Mouse (Mus musculus) hindbrain, embryonic 16.5 days (tissue): ENCODE data around the gene Igfbpl1. TPM values are rescaled to one million over a fixed set of nuclear protein-coding genes. Genes with fewer than 3 reads are reported as not detected.

Experiments
- ATAC-seq: fragments of 200-750 bp; cut with Nextera tagmentation; 2 replicates; pipeline ENCODE4 v1.8.0; 2017; ENCODE audit warnings: moderate TSS enrichment, moderate library complexity
- H3K27ac ChIP-seq: fragments of 300-500 bp; sonication (generic); 2 replicates; pipeline ENCODE4 v1.5.1; 2014; ENCODE audit warnings: low read depth, mild to moderate bottlenecking, control low read depth, low read length, moderate library complexity
- H3K27me3 ChIP-seq: fragments of 300-500 bp; sonication (generic); replicated peaks from 2 replicates; pipeline ENCODE4 v1.6.1; 2014; ENCODE audit warnings: low read length; ENCODE audit not compliant: control insufficient read depth, insufficient read depth
- H3K36me3 ChIP-seq: fragments of 300-500 bp; sonication (generic); 2 replicates; pipeline ENCODE4 v1.6.1; 2014; ENCODE audit warnings: mild to moderate bottlenecking, low read length, moderate library complexity, mixed read lengths; ENCODE audit not compliant: control insufficient read depth, insufficient read depth
- H3K4me1 ChIP-seq: fragments of 300-500 bp; sonication (generic); 2 replicates; pipeline ENCODE4 v1.6.1; 2014; ENCODE audit warnings: low read depth, low read length; ENCODE audit not compliant: control insufficient read depth, insufficient read depth
- H3K4me2 ChIP-seq: fragments of 300-500 bp; sonication (generic); 2 replicates; pipeline ENCODE4 v1.6.1; 2014; ENCODE audit warnings: mild to moderate bottlenecking, low read length, control low read depth, moderate library complexity
- H3K4me3 ChIP-seq: fragments of 300-500 bp; sonication (generic); 2 replicates; pipeline ENCODE4 v1.5.1; 2014; ENCODE audit warnings: mild to moderate bottlenecking, low read length, control low read depth, moderate library complexity
- H3K9ac ChIP-seq: fragments of 300-500 bp; sonication (generic); 2 replicates; pipeline ENCODE4 v1.6.1; 2014; ENCODE audit warnings: low read depth, mild to moderate bottlenecking, control low read depth, low read length, moderate library complexity
- H3K9me3 ChIP-seq: fragments of 300-500 bp; sonication (generic); 2 replicates; pipeline ENCODE4 v1.6.1; 2014; ENCODE audit warnings: mild to moderate bottlenecking, low read length, moderate library complexity; ENCODE audit not compliant: control insufficient read depth
- WGBS: fragments of 180-500 bp; shearing (Covaris S2); extraction: QIAGEN DNeasy Blood & Tissue Kit; methylation state at CpG from one replicate; pipeline ENCODE4 v1.1.7; 2014; 5-methylcytosine and 5-hydroxymethylcytosine counted together
- polyA plus RNA-seq: library from polyadenylated mRNA; unstranded; fragments of >200 nt; fragmentation: Nextera tagmentation; extraction: Ambion mirVana; gene quantifications from 2 replicates; pipeline ENCODE4 v1.2.1, GENCODE M21; 2015

The Igfbpl1 gene
- polyA plus RNA-seq, 1 experiment from 2014 or later: 20.2 TPM

DNA sequence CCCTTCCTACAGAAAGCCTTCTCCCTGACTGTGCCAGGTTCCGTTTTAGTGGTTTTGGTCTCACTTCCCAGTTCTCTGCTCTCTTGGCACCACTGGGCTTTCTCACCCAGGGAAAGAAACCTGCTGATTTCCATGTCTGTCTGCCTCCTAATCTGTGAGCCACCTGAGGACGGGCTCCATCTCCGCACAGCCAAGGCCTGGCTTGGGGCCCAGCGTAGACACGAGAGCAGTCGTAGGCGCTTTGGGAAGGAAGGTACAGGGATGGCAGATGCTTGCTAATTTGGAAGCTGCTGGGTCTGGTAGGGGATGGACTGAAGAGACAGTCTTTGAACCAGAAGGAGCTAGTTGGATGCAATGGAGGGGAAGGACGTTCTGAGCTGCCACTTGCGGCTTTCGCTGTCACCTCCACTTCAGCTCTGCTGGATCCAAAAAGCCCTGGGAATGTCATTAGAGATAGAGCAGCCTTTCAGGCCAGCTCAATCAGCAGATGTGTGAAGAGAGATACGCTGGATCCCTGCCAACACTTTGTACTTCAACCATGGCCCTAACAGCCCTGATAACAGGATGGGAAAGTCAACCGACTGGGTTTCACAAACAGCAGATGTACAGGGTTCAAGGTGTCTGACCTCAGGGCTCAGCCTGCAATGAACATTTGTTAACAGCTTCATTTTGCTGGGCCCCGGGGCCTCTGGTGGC, 37.3 kb downstream of the Igfbpl1 start:
- Histone ChIP-seq H3K36me3 (no peaks in the 10 kb centered on the region), H3K4me3 (no peak overlapping the region), H3K9me3 (no peaks in the 10 kb centered on the region), H3K27me3 (no peaks in the 10 kb centered on the region), H3K4me1 (peaks cover 2% of the 10 kb centered on the region), H3K9ac (no peak overlapping the region), H3K4me2 (no peak overlapping the region), H3K27ac (peak overlapping the region; percentile 31; the same call in 1 of the 2 replicates)
- ATAC-seq: peak; percentile 59
- 57% methylated on average over 13 of the region's 13 CpGs for WGBS

DNA sequence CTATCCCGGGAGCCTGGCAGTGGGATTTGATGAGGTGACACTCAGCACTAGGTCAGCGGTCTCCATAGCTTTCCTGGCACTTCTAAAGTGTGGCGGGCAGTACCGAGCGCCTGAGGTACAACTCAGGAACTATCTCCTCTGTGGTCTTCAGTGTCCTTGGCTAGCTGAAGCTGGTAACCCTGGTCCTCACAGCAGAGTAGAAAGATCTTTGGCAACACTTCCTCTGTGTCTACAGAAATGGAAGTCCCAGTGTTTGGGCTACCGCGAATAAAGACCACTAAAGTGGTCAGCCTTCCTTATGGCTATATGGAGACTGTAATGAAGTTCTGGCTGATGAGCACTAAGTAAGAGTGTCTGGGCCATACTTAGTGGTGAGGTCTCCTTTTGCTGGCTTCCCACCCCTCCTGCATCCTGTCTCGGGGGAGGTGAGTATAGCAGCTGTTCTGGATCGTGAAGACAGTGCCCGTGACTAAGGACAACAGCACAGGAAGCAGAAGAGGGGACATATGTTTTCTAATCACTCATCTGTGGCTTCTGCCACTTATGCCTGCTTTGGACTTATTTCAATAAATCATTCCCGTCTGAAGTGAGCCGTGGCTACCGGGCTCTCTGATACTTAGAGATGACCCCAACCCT, 38.2 kb downstream of the Igfbpl1 start:
- ATAC-seq: 0 out of 2 replicates have a peak, but pooled peaks have one; percentile 13
- no peaks in the 10 kb centered on the region for H3K9me3 ChIP-seq
- H3K4me3 ChIP-seq: no peak overlapping the region
- peaks cover 2% of the 10 kb centered on the region for H3K4me1 ChIP-seq
- no peak overlapping the region for H3K4me2 ChIP-seq
- H3K9ac ChIP-seq: no peak overlapping the region
- H3K27ac ChIP-seq: no peak overlapping the region
- no peaks in the 10 kb centered on the region for H3K36me3 ChIP-seq
- 76% methylated on average over 13 of the region's 13 CpGs for whole genome bisulfite sequencing
- no peaks in the 10 kb centered on the region for H3K27me3 ChIP-seq

DNA sequence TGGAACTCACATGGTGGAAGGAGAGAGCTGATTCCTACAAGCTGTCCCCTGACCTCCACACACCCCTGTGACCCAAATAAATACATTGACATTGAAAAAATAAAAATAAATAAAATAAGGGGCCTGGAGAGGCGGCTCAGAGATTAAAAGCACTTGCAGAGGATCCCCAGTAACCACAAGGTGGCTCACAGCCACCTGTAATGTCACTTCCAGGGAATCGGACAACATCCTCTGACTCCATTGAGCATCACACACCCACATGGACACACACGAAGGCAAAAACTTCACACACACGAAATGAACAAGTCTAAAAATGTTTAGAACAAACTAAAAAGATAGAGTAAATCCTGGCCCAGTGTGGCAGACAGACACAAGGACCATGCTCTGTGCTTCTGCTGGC, 40.0 kb downstream of the Igfbpl1 start:
- Histone ChIP-seq H3K4me1 (peaks cover 2% of the 10 kb centered on the region), H3K36me3 (no peaks in the 10 kb centered on the region), H3K27ac (no peak overlapping the region), H3K4me2 (no peak overlapping the region), H3K9ac (no peak overlapping the region), H3K27me3 (no peaks in the 10 kb centered on the region), H3K4me3 (no peak overlapping the region), H3K9me3 (no peaks in the 10 kb centered on the region)
- ATAC-seq: no peak
- WGBS: 51% methylated on average over 4 of the region's 4 CpGs

DNA sequence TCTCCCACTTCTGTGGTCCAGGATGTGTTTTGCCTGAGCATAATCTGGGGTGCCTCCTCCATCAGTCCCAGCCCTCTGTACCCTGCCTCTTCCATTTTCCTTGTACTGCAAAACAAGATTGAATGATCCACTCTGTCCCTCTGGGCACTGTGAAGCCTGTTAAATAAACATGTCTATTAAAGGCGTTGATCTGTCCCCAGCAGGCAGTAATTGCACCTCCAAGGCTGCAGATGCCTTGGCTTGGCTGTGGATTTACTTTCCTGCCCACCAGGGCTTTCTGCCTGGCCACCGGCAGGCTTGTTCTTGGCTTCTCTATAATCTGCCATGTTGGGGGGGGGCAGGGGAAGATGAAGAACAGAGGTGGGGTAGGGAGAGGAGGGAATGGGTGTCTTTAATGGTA, 40.8 kb downstream of the Igfbpl1 start:
- peaks cover 2% of the 10 kb centered on the region for H3K4me1 ChIP-seq
- no peaks in the 10 kb centered on the region for H3K27me3 ChIP-seq
- H3K4me3 ChIP-seq: no peak overlapping the region
- H3K27ac ChIP-seq: no peak overlapping the region
- 16% methylated on average over 2 of the region's 2 CpGs for WGBS
- H3K36me3 ChIP-seq: no peaks in the 10 kb centered on the region
- no peaks in the 10 kb centered on the region for H3K9me3 ChIP-seq
- no peak overlapping the region for H3K9ac ChIP-seq
- ATAC-seq: no peak
- H3K4me2 ChIP-seq: no peak overlapping the region

DNA sequence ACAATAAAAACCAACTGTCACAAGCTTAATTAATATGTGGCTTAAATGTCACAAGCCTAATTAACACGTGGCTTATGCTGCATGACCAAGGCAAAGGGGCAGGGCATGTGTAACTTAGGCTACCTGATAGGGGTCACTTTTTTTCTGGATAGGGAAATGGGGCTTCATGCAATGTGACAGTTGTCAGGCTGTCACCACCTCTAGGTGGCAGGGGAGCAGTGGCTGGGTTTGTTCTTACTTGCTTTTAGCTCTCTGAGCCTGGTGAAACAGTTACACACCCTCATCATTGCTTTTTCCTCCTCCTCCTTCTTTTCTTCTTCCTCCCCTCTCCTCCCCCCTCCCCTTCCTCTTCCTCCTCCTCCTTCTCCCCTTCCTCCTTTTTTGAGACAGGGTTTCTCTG, 43.1 kb downstream of the Igfbpl1 start:
- Histone ChIP-seq H3K4me1 (no peaks in the 10 kb centered on the region; the same call in none of the 2 replicates), H3K4me3 (no peak overlapping the region), H3K9ac (no peak overlapping the region), H3K36me3 (no peaks in the 10 kb centered on the region), H3K27me3 (no peaks in the 10 kb centered on the region), H3K4me2 (no peak overlapping the region), H3K9me3 (no peaks in the 10 kb centered on the region), H3K27ac (no peak overlapping the region)
- ATAC-seq: no peak
- WGBS: 67% methylated on average over 1 of the region's 1 CpGs

DNA sequence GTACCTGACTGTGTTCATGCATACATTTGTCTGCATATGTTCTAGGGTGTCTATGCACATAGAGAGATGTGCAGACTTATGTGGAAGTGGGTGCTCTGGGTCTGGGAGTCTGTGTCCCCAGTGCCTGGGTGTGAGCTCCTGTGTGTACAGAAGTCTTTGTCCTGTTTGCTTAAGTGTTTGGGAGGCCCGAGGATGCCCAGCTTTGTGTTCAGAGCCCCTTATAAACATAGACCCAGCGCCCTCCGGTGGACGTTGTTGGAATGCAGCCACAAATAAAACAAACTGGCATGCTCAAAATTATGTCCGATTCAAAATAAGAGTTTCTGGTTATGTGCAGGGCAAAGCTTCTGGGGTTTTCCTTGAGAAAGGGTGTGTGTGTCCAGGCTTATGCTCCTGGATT, 55.1 kb downstream of the Igfbpl1 start:
- Histone ChIP-seq H3K9me3 (no peaks in the 10 kb centered on the region), H3K27ac (no peak overlapping the region), H3K4me2 (no peak overlapping the region), H3K36me3 (no peaks in the 10 kb centered on the region), H3K4me3 (no peak overlapping the region), H3K9ac (no peak overlapping the region), H3K27me3 (no peaks in the 10 kb centered on the region), H3K4me1 (peaks cover 11% of the 10 kb centered on the region)
- 2% methylated on average over 5 of the region's 5 CpGs for WGBS
- ATAC-seq: peak; percentile 79

DNA sequence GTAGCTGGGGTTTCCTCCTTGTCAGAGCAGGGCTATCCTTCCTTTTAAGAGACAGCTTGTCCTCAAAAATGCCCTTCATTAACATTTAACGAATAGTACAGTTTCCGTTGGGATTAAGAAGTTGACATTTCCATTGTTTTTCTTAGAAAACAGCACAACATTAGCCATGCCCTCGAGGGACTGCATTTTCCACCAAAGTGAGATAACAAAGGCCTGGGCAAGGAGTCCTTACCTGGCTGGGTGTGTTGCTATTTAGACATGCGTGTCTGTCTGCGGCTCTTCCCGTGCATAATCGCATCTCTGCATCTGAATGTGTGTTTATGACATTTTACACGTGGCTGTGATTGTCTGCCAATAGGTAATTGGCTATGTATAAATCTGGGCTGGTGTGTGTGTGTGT, 55.5 kb downstream of the Igfbpl1 start:
- Histone ChIP-seq H3K9me3 (no peaks in the 10 kb centered on the region), H3K4me2 (no peak overlapping the region), H3K4me3 (no peak overlapping the region), H3K4me1 (peaks cover 11% of the 10 kb centered on the region), H3K27ac (no peak overlapping the region), H3K36me3 (no peaks in the 10 kb centered on the region), H3K27me3 (no peaks in the 10 kb centered on the region), H3K9ac (no peak overlapping the region)
- WGBS: 12% methylated on average over 8 of the region's 8 CpGs
- no peak for ATAC-seq

DNA sequence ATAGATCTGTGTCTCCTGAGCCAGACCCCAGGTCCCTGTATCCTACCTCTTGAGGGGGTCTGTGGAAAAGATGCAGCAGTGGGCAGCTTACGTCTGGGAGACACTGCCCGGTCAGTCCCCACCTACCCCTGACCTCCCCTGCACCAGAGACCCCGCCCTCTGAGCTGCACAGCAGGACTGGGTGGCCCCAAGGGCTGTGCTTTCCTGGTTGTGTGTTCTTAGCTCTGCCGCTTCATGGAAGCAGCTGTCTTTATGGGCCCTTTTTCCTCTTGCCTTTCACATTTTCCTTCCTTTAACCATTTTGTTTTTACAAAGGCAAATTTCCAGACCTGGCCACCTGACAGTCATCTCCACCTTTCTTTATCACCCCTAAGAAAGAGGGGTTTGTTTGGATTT, 56.1 kb downstream of the Igfbpl1 start:
- Histone ChIP-seq H3K4me3 (no peak overlapping the region), H3K36me3 (no peaks in the 10 kb centered on the region), H3K9me3 (no peaks in the 10 kb centered on the region), H3K27ac (no peak overlapping the region), H3K4me2 (no peak overlapping the region), H3K9ac (no peak overlapping the region), H3K27me3 (no peaks in the 10 kb centered on the region), H3K4me1 (peaks cover 16% of the 10 kb centered on the region)
- ATAC-seq: no peak
- WGBS: 39% methylated on average over 4 of the region's 4 CpGs

DNA sequence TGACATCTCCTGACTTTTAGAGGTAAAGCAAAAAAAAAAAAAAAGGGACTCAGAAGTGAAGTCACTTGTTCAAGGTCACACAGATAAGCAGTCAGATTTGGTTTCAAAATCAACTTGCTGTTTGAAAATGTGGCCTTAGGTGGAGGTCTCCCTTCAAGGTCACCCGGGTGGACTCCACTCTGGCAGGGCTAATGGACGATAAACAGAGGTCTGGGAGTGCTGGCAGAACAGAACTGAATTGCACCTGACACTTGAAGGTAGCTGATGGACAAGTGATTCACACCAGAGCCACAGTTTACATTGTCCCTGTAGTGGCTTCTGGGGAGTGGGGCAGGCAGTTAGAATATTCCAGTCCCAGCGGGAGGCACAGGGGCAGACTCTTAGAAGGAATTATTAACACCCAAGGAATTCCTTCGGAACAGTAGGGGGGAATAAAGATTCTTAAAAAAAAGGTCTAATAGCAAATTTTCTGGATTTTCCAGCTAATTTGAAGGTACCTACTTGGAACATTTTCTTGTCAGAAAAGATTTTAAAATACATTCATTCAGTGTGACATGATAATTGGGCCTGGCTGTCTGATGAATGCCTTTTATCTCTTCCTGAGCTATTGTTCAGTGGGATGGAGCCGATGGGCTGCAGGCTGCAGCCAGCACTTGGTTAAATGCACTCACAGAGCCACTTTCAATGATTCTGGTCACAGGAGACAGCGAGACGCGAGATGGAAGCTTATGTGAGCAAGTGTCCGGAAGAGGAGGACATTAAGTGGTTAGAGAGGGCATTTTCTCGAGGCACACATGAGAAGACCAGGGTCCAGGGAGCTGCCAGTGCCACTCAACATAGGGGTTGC, 56.7 kb downstream of the Igfbpl1 start:
- ATAC-seq: no peak
- 13% methylated on average over 10 of the region's 10 CpGs for WGBS
- Histone ChIP-seq H3K27me3 (no peaks in the 10 kb centered on the region), H3K27ac (no peak overlapping the region), H3K4me3 (no peak overlapping the region), H3K4me1 (peaks cover 23% of the 10 kb centered on the region), H3K9me3 (no peaks in the 10 kb centered on the region), H3K9ac (no peak overlapping the region), H3K4me2 (no peak overlapping the region), H3K36me3 (no peaks in the 10 kb centered on the region)
